Mouse (Mus musculus) liver, postnatal 0 days (tissue): ENCODE data around the gene Prph2. TPM values are rescaled to one million over a fixed set of nuclear protein-coding genes. Genes with fewer than 3 reads are reported as not detected.

Experiments used
- ATAC-seq: fragments of 200-750 bp; cut with Nextera tagmentation; 2 replicates; pipeline ENCODE4 v1.8.0; 2017; ENCODE audit warnings: mild to moderate bottlenecking, moderate library complexity
- DNase-seq: peaks from one replicate; pipeline ENCODE4 v3.0.0-alpha.2; 2016
- H3K27ac ChIP-seq: fragments of 300-500 bp; sonication (generic); 2 replicates; pipeline ENCODE4 v1.5.1; 2014; ENCODE audit warnings: antibody characterized with exemption, moderate library complexity, mild to moderate bottlenecking, low read depth
- H3K27me3 ChIP-seq: fragments of 300-500 bp; sonication (generic); 2 replicates; pipeline ENCODE4 v1.6.1; 2014; ENCODE audit warnings: low read length, control low read depth, mixed read lengths; ENCODE audit not compliant: insufficient read depth
- H3K36me3 ChIP-seq: fragments of 300-500 bp; sonication (generic); replicated peaks from 2 replicates; pipeline ENCODE4 v1.6.1; 2014; ENCODE audit warnings: mild to moderate bottlenecking, control low read depth, low read length, moderate library complexity, mixed read lengths; ENCODE audit not compliant: insufficient read depth
- H3K4me1 ChIP-seq: fragments of 300-500 bp; sonication (generic); 2 replicates; pipeline ENCODE4 v1.6.1; 2014; ENCODE audit warnings: antibody characterized with exemption, mild to moderate bottlenecking, control low read depth; ENCODE audit not compliant: insufficient read depth
- H3K4me2 ChIP-seq: fragments of 300-500 bp; sonication (generic); 2 replicates; pipeline ENCODE4 v1.6.1; 2014; ENCODE audit warnings: low read depth, mild to moderate bottlenecking, low read length, moderate library complexity, mixed read lengths
- H3K4me3 ChIP-seq: fragments of 300-500 bp; sonication (generic); 2 replicates; pipeline ENCODE4 v1.5.1; 2014; ENCODE audit warnings: low read depth, low read length
- H3K9ac ChIP-seq: fragments of 300-500 bp; sonication (generic); replicated peaks from 2 replicates; pipeline ENCODE4 v1.6.1; 2014; ENCODE audit warnings: mild to moderate bottlenecking, moderate library complexity
- H3K9me3 ChIP-seq: fragments of 300-500 bp; sonication (generic); 2 replicates; pipeline ENCODE4 v1.6.1; 2016; ENCODE audit warnings: mild to moderate bottlenecking, control low read depth, low read length, mixed read lengths
- CTCF ChIP-seq: sonication (generic); IDR thresholded peaks from 2 replicates; pipeline ENCODE4 v1.5.1; 2016; ENCODE audit warnings: antibody characterized with exemption, low read depth
- EP300 ChIP-seq: IDR thresholded peaks from 2 replicates; pipeline ENCODE4 v1.6.1; 2016; ENCODE audit warnings: antibody characterized with exemption, low read depth, mild to moderate bottlenecking
- WGBS: fragments of 180-500 bp; shearing (Covaris S2); extraction: QIAGEN DNeasy Blood & Tissue Kit; methylation state at CpG from one replicate; pipeline ENCODE4 v1.1.7; 2014; ENCODE audit not compliant: insufficient replicate concordance; 5-methylcytosine and 5-hydroxymethylcytosine counted together
- polyA plus RNA-seq: library from polyadenylated mRNA; unstranded; fragments of >200 nt; fragmentation: Nextera tagmentation; extraction: Ambion mirVana; gene quantifications from 2 replicates; pipeline ENCODE4 v1.2.1, GENCODE M21; 2015

Gene Prph2
- polyA plus RNA-seq, 1 experiment from 2014 or later: not detected

GRCm38 (mm10) chr17:46874133-46874532 lies 36.1 kb upstream of the Prph2 start:
- no peak for ATAC-seq
- no peak for TF ChIP-seq CTCF
- no peak for TF ChIP-seq EP300
- H3K9ac ChIP-seq: no peak overlapping the region
- 39% methylated on average over 10 of the region's 10 CpGs for WGBS
- no peak overlapping the region for H3K27ac ChIP-seq
- no peaks in the 10 kb centered on the region for H3K9me3 ChIP-seq
- no peak overlapping the region for H3K4me2 ChIP-seq
- H3K4me1 ChIP-seq: peaks cover 23% of the 10 kb centered on the region
- no peak overlapping the region for H3K4me3 ChIP-seq
- H3K27me3 ChIP-seq: no peaks in the 10 kb centered on the region
- H3K36me3 ChIP-seq: no peaks in the 10 kb centered on the region
- DNase-seq: no peak

- Histone ChIP-seq H3K36me3 (no peaks in the 10 kb centered on the region), H3K4me3 (no peak overlapping the region), H3K4me2 (no peak overlapping the region), H3K9ac (no peak overlapping the region), H3K9me3 (no peaks in the 10 kb centered on the region), H3K27ac (peak overlapping the region; percentile 75), H3K27me3 (no peaks in the 10 kb centered on the region), H3K4me1 (peaks cover 27% of the 10 kb centered on the region)
- peak; percentile 64 for TF ChIP-seq CTCF
- TF ChIP-seq EP300: no peak
- no peak for ATAC-seq
- no peak for DNase-seq
- WGBS: 71% methylated on average over 3 of the region's 3 CpGs
These were observed 34.6 kb upstream of the Prph2 start for GRCm38 (mm10) chr17:46875626-46876025.

- no peaks in the 10 kb centered on the region for H3K9me3 ChIP-seq
- H3K27me3 ChIP-seq: no peaks in the 10 kb centered on the region
- H3K9ac ChIP-seq: peak overlapping the region; percentile 16; the same call in 1 of the 2 replicates
- peak overlapping the region; percentile 75 for H3K27ac ChIP-seq
- 61% methylated on average over 8 of the region's 8 CpGs for WGBS
- TF ChIP-seq CTCF: no peak
- no peak for TF ChIP-seq EP300
- DNase-seq (peak; percentile 69), ATAC-seq (peak; percentile 90)
- no peak overlapping the region for H3K4me2 ChIP-seq
- H3K4me1 ChIP-seq: peaks cover 27% of the 10 kb centered on the region
- H3K36me3 ChIP-seq: no peaks in the 10 kb centered on the region
- H3K4me3 ChIP-seq: no peak overlapping the region
These were observed 33.8 kb upstream of the Prph2 start for GRCm38 (mm10) chr17:46876371-46876950.

GRCm38 (mm10) chr17:46877061-46877460 lies 33.2 kb upstream of the Prph2 start:
- Histone ChIP-seq H3K9me3 (no peaks in the 10 kb centered on the region), H3K4me1 (peaks cover 25% of the 10 kb centered on the region), H3K27ac (peak overlapping the region; percentile 67), H3K27me3 (no peaks in the 10 kb centered on the region), H3K36me3 (no peaks in the 10 kb centered on the region), H3K4me2 (no peak overlapping the region), H3K9ac (0 out of 2 replicates have a peak overlapping the region, but pooled peaks have one; percentile 4), H3K4me3 (no peak overlapping the region)
- no peak for TF ChIP-seq EP300
- TF ChIP-seq CTCF: no peak
- DNase-seq: no peak
- WGBS: 76% methylated on average over 5 of the region's 5 CpGs
- ATAC-seq: no peak

GRCm38 (mm10) chr17:46879841-46880311 lies 30.4 kb upstream of the Prph2 start:
- Histone ChIP-seq H3K9me3 (no peaks in the 10 kb centered on the region), H3K27ac (peak overlapping the region; percentile 0; the same call in 1 of the 2 replicates), H3K9ac (no peak overlapping the region), H3K4me1 (peaks cover 23% of the 10 kb centered on the region), H3K4me3 (no peak overlapping the region), H3K4me2 (no peak overlapping the region), H3K27me3 (no peaks in the 10 kb centered on the region), H3K36me3 (no peaks in the 10 kb centered on the region)
- peak; percentile 31; the same call in 1 of the 2 replicates for ATAC-seq
- TF ChIP-seq CTCF (no peak), EP300 (0 out of 2 replicates have a peak, but pooled peaks have one; percentile 33)
- peak; percentile 37 for DNase-seq
- 48% methylated on average over 14 of the region's 14 CpGs for WGBS

GRCm38 (mm10) chr17:46880322-46880721 lies 29.9 kb upstream of the Prph2 start:
- TF ChIP-seq CTCF (no peak), EP300 (no peak)
- Histone ChIP-seq H3K4me3 (no peak overlapping the region), H3K4me1 (peaks cover 27% of the 10 kb centered on the region), H3K4me2 (no peak overlapping the region), H3K27me3 (no peaks in the 10 kb centered on the region), H3K9ac (no peak overlapping the region), H3K9me3 (no peaks in the 10 kb centered on the region), H3K27ac (peak overlapping the region; percentile 0; the same call in 1 of the 2 replicates), H3K36me3 (no peaks in the 10 kb centered on the region)
- 51% methylated on average over 2 of the region's 2 CpGs for WGBS
- DNase-seq (no peak), ATAC-seq (no peak)

DNA sequence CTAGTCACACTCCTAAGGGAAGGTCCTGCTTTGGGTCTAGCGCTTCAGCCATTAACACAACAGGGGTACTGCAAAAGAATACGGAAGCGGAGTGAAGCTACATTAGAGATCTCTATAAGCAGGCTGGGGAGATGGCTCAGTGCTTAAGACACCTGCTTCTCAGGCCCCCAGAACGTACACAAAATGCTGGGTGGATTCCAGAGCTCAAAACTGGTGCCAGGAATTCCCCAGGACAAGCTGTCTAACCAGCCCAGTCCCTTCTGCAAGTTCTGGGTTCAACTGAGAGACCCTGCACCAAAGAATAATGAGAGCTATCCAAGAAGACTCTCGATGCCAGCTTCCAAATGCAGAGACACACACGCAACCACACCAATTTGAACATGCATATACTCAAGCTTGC lies 28.5 kb upstream of the Prph2 start:
- Histone ChIP-seq H3K36me3 (no peaks in the 10 kb centered on the region), H3K4me2 (no peak overlapping the region), H3K4me3 (no peak overlapping the region), H3K4me1 (peaks cover 35% of the 10 kb centered on the region), H3K9ac (no peak overlapping the region), H3K27ac (no peak overlapping the region), H3K9me3 (no peaks in the 10 kb centered on the region), H3K27me3 (no peaks in the 10 kb centered on the region)
- WGBS: 77% methylated on average over 6 of the region's 6 CpGs
- ATAC-seq (no peak), DNase-seq (no peak)
- TF ChIP-seq EP300: no peak
- TF ChIP-seq CTCF: no peak
